Mouse (Mus musculus) CH12.LX (cell line): ENCODE measurements around the gene Elfn2. TPM values are rescaled to one million over a fixed set of nuclear protein-coding genes. Genes with fewer than 3 reads are reported as not detected.

Experiments
- DNase-seq: peaks from one replicate; pipeline ENCODE4 v3.0.0-alpha.2; 2013; ENCODE audit errors: extremely low read depth
- H3K27ac ChIP-seq: 2 replicates; pipeline ENCODE4 v1.5.1; 2012; ENCODE audit warnings: low read depth, mild to moderate bottlenecking, control low read depth, moderate library complexity; ENCODE audit not compliant: insufficient read depth
- H3K27me3 ChIP-seq: replicated peaks from 2 replicates; pipeline ENCODE3; 2012; ENCODE audit warnings: inconsistent platforms
- H3K36me3 ChIP-seq, 2 experiments: replicated peaks in 1 of 2; 2 replicates each; pipeline versions ENCODE3 to v1.6.1; 2012; ENCODE audit warnings: inconsistent platforms in 1 of 2, low read length in 1 of 2, mild to moderate bottlenecking in 1 of 2, mixed read lengths in 1 of 2, moderate library complexity in 1 of 2; ENCODE audit not compliant: control insufficient read depth in 1 of 2, insufficient read depth in 1 of 2
- H3K4me1 ChIP-seq, 2 experiments: 2 replicates each; pipeline ENCODE4 v1.6.1; 2012; ENCODE audit warnings: inconsistent platforms in 1 of 2, moderate library complexity in 1 of 2; ENCODE audit not compliant: insufficient read depth in 2 of 2, control insufficient read depth in 1 of 2
- H3K4me2 ChIP-seq: 2 replicates; pipeline ENCODE4 v1.6.1; 2012; ENCODE audit warnings: low read depth, mild to moderate bottlenecking, control low read depth; ENCODE audit not compliant: poor library complexity, insufficient read depth, severe bottlenecking
- H3K4me3 ChIP-seq, 3 experiments: fragments of 150-350 bp in 1 of 3; sonication (generic) in 1 of 3; replicated peaks in 1 of 3; 2 replicates each; pipeline versions ENCODE3 to v1.5.1; 2011 to 2012; ENCODE audit warnings: low read depth in 2 of 3, low read length in 2 of 3, mild to moderate bottlenecking in 2 of 3, moderate library complexity in 2 of 3, control low read depth in 1 of 3, improper control_type of control experiment in 1 of 3, inconsistent platforms in 1 of 3, mixed read lengths in 1 of 3; ENCODE audit not compliant: poor library complexity in 1 of 3
- H3K79me2 ChIP-seq: replicated peaks from 2 replicates; pipeline ENCODE4 v1.6.1; 2012; ENCODE audit warnings: mild to moderate bottlenecking, moderate library complexity; ENCODE audit not compliant: control insufficient read depth, poor library complexity, insufficient read depth, severe bottlenecking; ENCODE audit errors: extremely low read depth
- H3K9ac ChIP-seq: 2 replicates; pipeline ENCODE4 v1.6.1; 2012; ENCODE audit warnings: low read depth, mild to moderate bottlenecking, control low read depth, moderate library complexity; ENCODE audit not compliant: insufficient read depth
- H3K9me3 ChIP-seq: replicated peaks from 2 replicates; pipeline ENCODE3; 2012; ENCODE audit warnings: low read length, inconsistent platforms, mixed read lengths
- CHD1 ChIP-seq: IDR thresholded peaks from 2 replicates; pipeline ENCODE4 v1.6.1; 2012; ENCODE audit warnings: low read depth, low read length, improper control_type of control experiment, inconsistent platforms
- CHD2 ChIP-seq: IDR thresholded peaks from 2 replicates; pipeline ENCODE4 v1.6.1; 2011; ENCODE audit warnings: low read length, improper control_type of control experiment
- CTCF ChIP-seq, 2 experiments: IDR thresholded peaks in 1 of 2; conservative IDR thresholded peaks in 1 of 2; 2 replicates each; pipeline ENCODE4 v1.5.1; 2011 to 2012; ENCODE audit warnings: low read depth in 2 of 2, low read length in 2 of 2, improper control_type of control experiment in 1 of 2, inconsistent platforms in 1 of 2, mild to moderate bottlenecking in 1 of 2, moderate library complexity in 1 of 2
- E2F4 ChIP-seq: IDR thresholded peaks from 2 replicates; pipeline ENCODE4 v1.6.1; 2011; ENCODE audit warnings: low read depth, low read length, improper control_type of control experiment; ENCODE audit not compliant: insufficient replicate concordance
- ELF1 ChIP-seq: IDR thresholded peaks from 2 replicates; pipeline ENCODE4 v1.6.1; 2014; ENCODE audit warnings: low read depth, mild to moderate bottlenecking, inconsistent platforms, low read length, improper control_type of control experiment
- EP300 ChIP-seq: IDR thresholded peaks from 2 replicates; pipeline ENCODE4 v1.6.1; 2011; ENCODE audit warnings: low read length, improper control_type of control experiment
- ETS1 ChIP-seq: conservative IDR thresholded peaks from 2 replicates; pipeline ENCODE4 v1.6.1; 2012; ENCODE audit warnings: low read depth, mild to moderate bottlenecking, inconsistent platforms, low read length, improper control_type of control experiment, moderate library complexity
- GABPA ChIP-seq: IDR thresholded peaks from 2 replicates; pipeline ENCODE4 v1.6.1; 2012; ENCODE audit warnings: low read depth, low read length, improper control_type of control experiment, inconsistent platforms; ENCODE audit not compliant: insufficient replicate concordance
- HCFC1 ChIP-seq: IDR thresholded peaks from 2 replicates; pipeline ENCODE4 v1.6.1; 2012; ENCODE audit warnings: low read depth, mild to moderate bottlenecking, inconsistent platforms, low read length, improper control_type of control experiment
- IRF4 ChIP-seq: IDR thresholded peaks from 2 replicates; pipeline ENCODE4 v1.6.1; 2014; ENCODE audit warnings: low read depth, mild to moderate bottlenecking, inconsistent platforms, low read length, improper control_type of control experiment
- JUN ChIP-seq: IDR thresholded peaks from 2 replicates; pipeline ENCODE4 v1.6.1; 2011; ENCODE audit warnings: low read depth, mild to moderate bottlenecking, low read length, improper control_type of control experiment, moderate library complexity; ENCODE audit not compliant: insufficient read depth
- JUND ChIP-seq: conservative IDR thresholded peaks from 2 replicates; pipeline ENCODE4 v1.6.1; 2011; ENCODE audit warnings: low read depth, low read length, improper control_type of control experiment
- MAX ChIP-seq: IDR thresholded peaks from 2 replicates; pipeline ENCODE4 v1.6.1; 2011; ENCODE audit warnings: low read length, improper control_type of control experiment
- MAZ ChIP-seq: IDR thresholded peaks from 2 replicates; pipeline ENCODE4 v1.6.1; 2012; ENCODE audit warnings: low read depth, mild to moderate bottlenecking, inconsistent platforms, low read length, improper control_type of control experiment, moderate library complexity
- MEF2A ChIP-seq: IDR thresholded peaks from 2 replicates; pipeline ENCODE4 v1.6.1; 2014; ENCODE audit warnings: low read depth, mild to moderate bottlenecking, inconsistent platforms, low read length, improper control_type of control experiment, borderline replicate concordance
- MXI1 ChIP-seq: IDR thresholded peaks from 2 replicates; pipeline ENCODE4 v1.6.1; 2011; ENCODE audit warnings: mild to moderate bottlenecking, low read depth, low read length, improper control_type of control experiment
- NELFE ChIP-seq: IDR thresholded peaks from 2 replicates; pipeline ENCODE4 v1.6.1; 2011; ENCODE audit warnings: low read depth, low read length, improper control_type of control experiment
- NRF1 ChIP-seq: IDR thresholded peaks from 2 replicates; pipeline ENCODE4 v1.6.1; 2014; ENCODE audit warnings: low read depth, mild to moderate bottlenecking, inconsistent platforms, low read length, improper control_type of control experiment, moderate library complexity
- PAX5 ChIP-seq: IDR thresholded peaks from 2 replicates; pipeline ENCODE4 v1.6.1; 2012; ENCODE audit warnings: low read length, inconsistent platforms, mixed read lengths
- POLR2A ChIP-seq: IDR thresholded peaks from 2 replicates; pipeline ENCODE4 v1.6.1; 2011; ENCODE audit warnings: low read depth, mild to moderate bottlenecking, improper control_type of control experiment, low read length
- POLR2AphosphoS2 ChIP-seq: IDR thresholded peaks from 2 replicates; pipeline ENCODE4 v1.6.1; 2011; ENCODE audit warnings: low read depth, low read length, improper control_type of control experiment
- RAD21 ChIP-seq: IDR thresholded peaks from 2 replicates; pipeline ENCODE4 v1.6.1; 2011; ENCODE audit warnings: low read depth, mild to moderate bottlenecking, low read length, improper control_type of control experiment, moderate library complexity
- RCOR1 ChIP-seq: conservative IDR thresholded peaks from 2 replicates; pipeline ENCODE4 v1.6.1; 2012; ENCODE audit warnings: low read depth, mild to moderate bottlenecking, inconsistent platforms, low read length, improper control_type of control experiment
- SIN3A ChIP-seq: IDR thresholded peaks from 2 replicates; pipeline ENCODE4 v1.6.1; 2012; ENCODE audit warnings: low read length, improper control_type of control experiment, inconsistent platforms
- SMC3 ChIP-seq: IDR thresholded peaks from 2 replicates; pipeline ENCODE4 v1.6.1; 2011; ENCODE audit warnings: low read depth, low read length, improper control_type of control experiment
- TBP ChIP-seq: conservative IDR thresholded peaks from 2 replicates; pipeline ENCODE4 v1.6.1; 2011; ENCODE audit warnings: low read depth, low read length, improper control_type of control experiment
- TCF12 ChIP-seq: IDR thresholded peaks from 2 replicates; pipeline ENCODE4 v1.6.1; 2014; ENCODE audit warnings: low read depth, mild to moderate bottlenecking, inconsistent platforms, low read length, improper control_type of control experiment
- UBTF ChIP-seq: IDR thresholded peaks from 2 replicates; pipeline ENCODE4 v1.6.1; 2012; ENCODE audit warnings: low read depth, mild to moderate bottlenecking, inconsistent platforms, low read length, improper control_type of control experiment, moderate library complexity
- USF1 ChIP-seq: IDR thresholded peaks from 2 replicates; pipeline ENCODE4 v1.6.1; 2014; ENCODE audit warnings: low read depth, mild to moderate bottlenecking, inconsistent platforms, low read length, improper control_type of control experiment
- USF2 ChIP-seq: conservative IDR thresholded peaks from 2 replicates; pipeline ENCODE4 v1.6.1; 2011; ENCODE audit warnings: low read depth, low read length, improper control_type of control experiment
- ZC3H11A ChIP-seq: IDR thresholded peaks from 2 replicates; pipeline ENCODE4 v1.6.1; 2012; ENCODE audit warnings: low read depth, mild to moderate bottlenecking, inconsistent platforms, low read length, improper control_type of control experiment
- ZKSCAN1 ChIP-seq: IDR thresholded peaks from 2 replicates; pipeline ENCODE4 v1.6.1; 2012; ENCODE audit warnings: low read depth, inconsistent platforms, low read length, improper control_type of control experiment, borderline replicate concordance
- ZMIZ1 ChIP-seq: IDR thresholded peaks from 2 replicates; pipeline ENCODE4 v1.6.1; 2012; ENCODE audit warnings: low read depth, mild to moderate bottlenecking, inconsistent platforms, low read length, improper control_type of control experiment
- ZNF384 ChIP-seq: IDR thresholded peaks from 2 replicates; pipeline ENCODE4 v1.6.1; 2012; ENCODE audit warnings: low read depth, low read length, improper control_type of control experiment, inconsistent platforms
- dilution Hi-C: fragments of 300-500 bp; cut with MboI; formaldehyde crosslinking; loops from 2 replicates; pipeline ENCODE4 v1.14.3; 2020; ENCODE audit warnings: low sequenced_read_pairs; ENCODE audit not compliant: extremely low pct_unique_long_range_greater_than_20kb, extremely low pct_ligation_motif_present
- in situ Hi-C: fragments of 300-500 bp; cut with MboI; formaldehyde crosslinking; loops from 3 replicates; pipeline ENCODE4 v1.14.3; 2019; ENCODE audit warnings: low sequenced_read_pairs, low pct_ligation_motif_present, low pct_unique_long_range_greater_than_20kb, mixed read lengths
- polyA plus RNA-seq: library from polyadenylated mRNA; unstranded; fragments of >175 nt; gene quantifications from 2 replicates; pipeline ENCODE4 v1.2.1, GENCODE M21; 2012; ENCODE audit warnings: low read depth; ENCODE audit not compliant: insufficient read length
- total RNA-seq, 2 experiments: library from RNA; depleted of rRNA; stranded (reverse); fragments of 300-350 nt in 1 of 2; fragments of >200 nt in 1 of 2; gene quantifications; 2 replicates each; pipeline ENCODE4 v1.2.3; 2012 to 2014

The Elfn2 gene
- total and polyA plus RNA-seq, 3 experiments: 0.06 TPM; not detected in 2

DNA sequence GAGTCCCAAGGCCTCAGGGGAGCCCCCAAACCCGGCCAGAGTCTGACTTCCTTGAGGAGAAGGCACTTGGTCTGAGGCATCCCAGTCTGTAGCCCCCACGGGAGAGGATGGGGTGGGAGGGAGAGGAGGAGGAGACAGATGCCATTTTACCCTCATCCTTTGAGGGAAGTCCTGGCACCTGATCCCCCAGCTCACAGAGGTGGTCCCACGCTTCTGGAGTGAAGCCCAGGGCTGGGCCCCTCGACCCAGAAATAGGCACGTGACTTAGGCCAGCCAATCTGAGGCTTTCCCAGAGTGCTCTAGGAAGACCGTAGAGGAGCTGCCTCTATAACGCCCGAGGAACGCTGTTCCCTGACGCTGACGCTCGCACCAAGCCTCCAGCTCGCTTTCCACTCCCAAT, 42.5 kb upstream of the Elfn2 start:
- dilution Hi-C loops: no loop called here
- H3K27me3 ChIP-seq: no peaks in the 10 kb centered on the region

DNA sequence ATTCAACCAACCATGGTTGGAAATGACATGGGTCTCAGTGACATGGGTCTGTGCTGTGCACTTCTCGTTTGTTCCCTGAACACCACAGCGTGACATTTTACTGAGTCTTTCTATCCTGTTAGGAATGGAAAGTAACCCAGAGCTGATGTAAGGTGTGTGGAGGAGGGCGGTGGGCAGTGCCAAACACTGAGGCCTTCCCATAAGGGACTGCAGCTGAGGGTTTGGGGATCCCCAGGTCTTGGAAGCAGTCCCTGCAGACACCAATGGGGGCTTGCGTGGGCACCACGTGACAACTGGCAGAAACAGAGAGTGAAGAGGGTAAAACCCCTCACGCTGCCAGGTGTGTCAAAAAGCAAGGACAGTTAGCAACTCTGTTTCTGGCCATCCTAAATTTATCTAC, 39.6 kb upstream of the Elfn2 start:
- peaks cover 20 to 91% of the 10 kb centered on the region in 2 experiments for H3K36me3 ChIP-seq
- H3K27me3 ChIP-seq: no peaks in the 10 kb centered on the region
- H3K79me2 ChIP-seq: no peaks in the 10 kb centered on the region
- H3K4me1 ChIP-seq: peaks cover 30 to 84% of the 10 kb centered on the region in 2 experiments
- dilution Hi-C loops: no loop called here
- H3K4me3 ChIP-seq: no peak overlapping the region
- H3K4me2 ChIP-seq: peak overlapping the region; percentile 8; the same call in 1 of the 2 replicates
- H3K9me3 ChIP-seq: no peaks in the 10 kb centered on the region
- no peak overlapping the region for H3K9ac ChIP-seq
- in situ Hi-C loops: no loop called here
- H3K27ac ChIP-seq: peak overlapping the region; percentile 70
- DNase-seq: peak; percentile 86
- TF ChIP-seq EP300 (peak; percentile 64), TBP (no peak), CTCF (conservative IDR thresholded peaks at IDR 0.05 in 1 of 2, IDR thresholded peaks at IDR 0.05 in 1 of 2; ENCODE audit: low read depth in 2 of 2, low read length in 2 of 2) (no peak), CHD1 (no peak), TCF12 (peak; percentile 77), ZNF384 (no peak), JUN (no peak), MAX (peak; percentile 92), USF2 (peak; percentile 80), PAX5 (no peak), UBTF (no peak), ELF1 (no peak), MXI1 (no peak), E2F4 (no peak), CHD2 (no peak; the same call in 1 of the 2 replicates), RAD21 (no peak), SIN3A (peak; percentile 70), ETS1 (peak; percentile 89), MAZ (no peak), IRF4 (peak; percentile 66; the same call in 1 of the 2 replicates), GABPA (no peak), HCFC1 (no peak), ZMIZ1 (no peak), USF1 (peak; percentile 89), POLR2AphosphoS2 (no peak), ZKSCAN1 (no peak), NELFE (no peak), NRF1 (no peak), SMC3 (no peak), ZC3H11A (no peak), POLR2A (no peak), MEF2A (peak; percentile 72), RCOR1 (0 out of 2 replicates have a peak, but pooled peaks have one; percentile 54), JUND (no peak)

More for the DNA sequence above, 42.5 kb upstream of the Elfn2 start:
- Histone ChIP-seq H3K4me3 (no peak overlapping the region), H3K4me2 (no peak overlapping the region), H3K27ac (no peak overlapping the region), H3K9ac (no peak overlapping the region), H3K4me1 (peaks cover 24 to 68% of the 10 kb centered on the region in 2 experiments), H3K36me3 (peaks cover 27 to 90% of the 10 kb centered on the region in 2 experiments), H3K9me3 (no peaks in the 10 kb centered on the region), H3K79me2 (no peaks in the 10 kb centered on the region)
- DNase-seq: no peak
- no peak for TF ChIP-seq HCFC1
- no peak for TF ChIP-seq RCOR1
- in situ Hi-C loops: no loop called here
